Mouse (Mus musculus) neural tube, embryonic 13.5 days (tissue): ENCODE measurements around the gene Adrm1. TPM values are rescaled to one million over a fixed set of nuclear protein-coding genes. Genes with fewer than 3 reads are reported as not detected.

Source experiments
- ATAC-seq: fragments of 200-750 bp; cut with Nextera tagmentation; 2 replicates; pipeline ENCODE4 v1.8.0; 2017; ENCODE audit warnings: low read depth, mild to moderate bottlenecking, moderate TSS enrichment, moderate library complexity
- H3K27ac ChIP-seq: fragments of 300-500 bp; sonication (generic); replicated peaks from 2 replicates; pipeline ENCODE4 v1.5.1; 2015; ENCODE audit warnings: moderate library complexity, mild to moderate bottlenecking, inconsistent platforms
- H3K27me3 ChIP-seq: fragments of 300-500 bp; sonication (generic); 2 replicates; pipeline ENCODE4 v1.6.1; 2015; ENCODE audit warnings: mild to moderate bottlenecking, inconsistent platforms
- H3K36me3 ChIP-seq: fragments of 300-500 bp; sonication (generic); 2 replicates; pipeline ENCODE4 v1.6.1; 2015; ENCODE audit warnings: mild to moderate bottlenecking, inconsistent platforms
- H3K4me1 ChIP-seq: fragments of 300-500 bp; sonication (generic); replicated peaks from 2 replicates; pipeline ENCODE4 v1.6.1; 2015; ENCODE audit warnings: inconsistent platforms
- H3K4me2 ChIP-seq: fragments of 300-500 bp; sonication (generic); 2 replicates; pipeline ENCODE4 v1.6.1; 2015; ENCODE audit warnings: inconsistent platforms, mild to moderate bottlenecking, moderate library complexity
- H3K4me3 ChIP-seq: fragments of 300-500 bp; sonication (generic); 2 replicates; pipeline ENCODE4 v1.5.1; 2015; ENCODE audit warnings: mild to moderate bottlenecking, inconsistent platforms
- H3K9ac ChIP-seq: fragments of 300-500 bp; sonication (generic); 2 replicates; pipeline ENCODE4 v1.6.1; 2015; ENCODE audit warnings: moderate library complexity, mild to moderate bottlenecking, inconsistent platforms
- H3K9me3 ChIP-seq: fragments of 300-500 bp; sonication (generic); 2 replicates; pipeline ENCODE4 v1.6.1; 2016; ENCODE audit warnings: inconsistent platforms
- WGBS: fragments of 180-500 bp; shearing (Covaris S2); methylation state at CpG from one replicate; pipeline ENCODE4 v1.1.7; 2015; 5-methylcytosine and 5-hydroxymethylcytosine counted together
- polyA plus RNA-seq: library from polyadenylated mRNA; unstranded; fragments of >200 nt; fragmentation: Nextera tagmentation; extraction: Ambion mirVana; gene quantifications from 2 replicates; pipeline ENCODE4 v1.2.1, GENCODE M21; 2015

Adrm1 gene
- polyA plus RNA-seq, 1 experiment from 2014 or later = 208 TPM

DNA sequence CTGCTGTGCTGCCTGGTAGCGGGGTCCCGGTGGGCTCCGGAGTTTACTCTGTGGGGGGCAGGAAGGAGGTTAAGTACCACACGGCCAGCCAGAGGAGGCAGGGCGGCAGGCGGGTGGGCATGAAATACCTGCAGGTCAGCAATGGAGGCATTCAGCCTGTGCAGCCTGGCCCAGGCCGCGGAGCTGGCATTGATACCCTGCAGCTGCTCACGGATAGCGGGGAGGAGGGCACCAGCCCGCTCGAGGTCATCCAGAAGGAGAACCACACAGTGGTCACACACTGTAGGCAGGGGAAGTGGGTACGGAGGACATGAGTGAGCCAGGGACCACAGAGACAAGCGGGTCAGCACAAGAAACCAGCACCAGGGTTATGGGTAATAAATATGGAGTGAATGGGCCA is 14.4 kb downstream of the Adrm1 start:
- no peak overlapping the region for H3K9ac ChIP-seq
- H3K36me3 ChIP-seq = no peaks in the 10 kb centered on the region
- H3K4me1 ChIP-seq = no peaks in the 10 kb centered on the region
- ATAC-seq = no peak
- H3K4me2 ChIP-seq = no peak overlapping the region
- WGBS = 93% methylated on average over 14 of the region's 14 CpGs
- H3K4me3 ChIP-seq = no peak overlapping the region
- H3K27me3 ChIP-seq = no peaks in the 10 kb centered on the region
- H3K27ac ChIP-seq = no peak overlapping the region
- H3K9me3 ChIP-seq = no peaks in the 10 kb centered on the region

DNA sequence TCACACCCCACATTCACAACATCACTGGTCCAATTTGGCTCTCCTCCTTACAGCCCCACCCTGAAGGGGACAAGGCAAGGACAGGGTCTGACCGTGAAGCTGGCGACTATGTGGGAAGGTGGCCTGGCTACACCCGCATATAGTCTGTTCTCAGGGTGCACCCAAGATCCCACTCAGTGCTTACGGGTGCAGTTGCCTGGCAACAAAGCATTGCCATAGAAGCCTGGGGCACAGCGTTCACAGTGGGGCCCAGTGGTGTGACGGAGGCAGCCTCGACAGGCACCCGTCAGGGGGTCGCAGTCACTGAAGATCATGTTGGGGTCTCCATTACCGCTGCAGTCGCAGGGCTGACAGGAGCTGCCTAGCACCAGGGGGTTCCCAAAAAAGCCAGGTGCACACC is 16.1 kb downstream of the Adrm1 start:
- H3K36me3 ChIP-seq = no peaks in the 10 kb centered on the region
- no peaks in the 10 kb centered on the region for H3K4me1 ChIP-seq
- H3K4me2 ChIP-seq = no peak overlapping the region
- H3K9ac ChIP-seq = no peak overlapping the region
- no peak overlapping the region for H3K4me3 ChIP-seq
- no peaks in the 10 kb centered on the region for H3K9me3 ChIP-seq
- no peak for ATAC-seq
- no peak overlapping the region for H3K27ac ChIP-seq
- 80% methylated on average over 11 of the region's 11 CpGs for WGBS
- no peaks in the 10 kb centered on the region for H3K27me3 ChIP-seq

- no peak overlapping the region for H3K4me3 ChIP-seq
- no peak for ATAC-seq
- H3K9me3 ChIP-seq = no peaks in the 10 kb centered on the region
- H3K9ac ChIP-seq = no peak overlapping the region
- no peak overlapping the region for H3K27ac ChIP-seq
- H3K27me3 ChIP-seq = no peaks in the 10 kb centered on the region
- H3K4me1 ChIP-seq = peaks cover 36% of the 10 kb centered on the region
- WGBS = 87% methylated on average over 12 of the region's 12 CpGs
- H3K36me3 ChIP-seq = no peaks in the 10 kb centered on the region
- H3K4me2 ChIP-seq = no peak overlapping the region
These were observed 25.5 kb downstream of the Adrm1 start for GRCm38 (mm10) chr2:180196610-180197322.

DNA sequence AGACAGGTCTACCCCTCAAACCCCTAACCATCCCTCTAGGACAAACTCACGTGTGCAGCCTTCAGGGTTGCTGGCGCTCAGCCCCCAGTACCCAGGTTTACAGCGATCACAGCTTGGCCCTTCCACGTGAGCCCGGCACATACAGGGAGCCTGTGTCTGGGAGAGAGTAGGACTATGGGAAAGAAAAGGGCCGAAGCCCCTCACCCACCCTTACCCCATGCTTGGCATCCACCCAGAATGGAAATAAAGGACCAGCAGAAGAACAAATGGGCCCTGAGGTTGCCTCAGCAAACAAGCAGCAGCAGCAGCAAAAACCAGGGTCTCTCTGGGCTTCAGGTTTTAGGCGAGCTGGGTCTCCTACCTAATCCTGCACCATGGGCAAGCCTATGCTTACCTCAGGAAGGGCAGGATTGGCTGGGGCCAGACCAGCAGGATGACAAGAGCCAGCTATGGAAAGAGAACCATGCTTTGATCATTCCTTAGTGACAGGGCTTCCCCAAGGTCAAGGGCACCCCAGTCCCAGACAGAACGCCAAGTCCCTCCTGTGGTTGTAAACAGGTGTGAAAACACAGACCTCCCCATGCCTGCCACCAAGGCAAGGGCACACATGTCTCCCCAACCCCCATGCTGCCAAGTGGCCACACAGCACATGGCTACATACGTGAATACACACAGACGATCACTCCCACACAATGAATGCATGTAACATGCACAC is 26.2 kb downstream of the Adrm1 start:
- Histone ChIP-seq H3K9ac (no peak overlapping the region), H3K27ac (no peak overlapping the region), H3K27me3 (no peaks in the 10 kb centered on the region), H3K36me3 (no peaks in the 10 kb centered on the region), H3K9me3 (no peaks in the 10 kb centered on the region), H3K4me2 (no peak overlapping the region), H3K4me3 (no peak overlapping the region), H3K4me1 (peaks cover 36% of the 10 kb centered on the region)
- peak; percentile 28; the same call in 1 of the 2 replicates for ATAC-seq
- 74% methylated on average over 10 of the region's 10 CpGs for WGBS

- Histone ChIP-seq H3K36me3 (no peaks in the 10 kb centered on the region), H3K9me3 (no peaks in the 10 kb centered on the region), H3K4me1 (peaks cover 46% of the 10 kb centered on the region), H3K9ac (0 out of 2 replicates have a peak overlapping the region, but pooled peaks have one; percentile 22), H3K27ac (no peak overlapping the region), H3K4me2 (no peak overlapping the region), H3K4me3 (no peak overlapping the region), H3K27me3 (no peaks in the 10 kb centered on the region)
- WGBS = 84% methylated on average over 10 of the region's 10 CpGs
- no peak for ATAC-seq
These were observed 27.5 kb downstream of the Adrm1 start for GRCm38 (mm10) chr2:180198782-180199181.

DNA sequence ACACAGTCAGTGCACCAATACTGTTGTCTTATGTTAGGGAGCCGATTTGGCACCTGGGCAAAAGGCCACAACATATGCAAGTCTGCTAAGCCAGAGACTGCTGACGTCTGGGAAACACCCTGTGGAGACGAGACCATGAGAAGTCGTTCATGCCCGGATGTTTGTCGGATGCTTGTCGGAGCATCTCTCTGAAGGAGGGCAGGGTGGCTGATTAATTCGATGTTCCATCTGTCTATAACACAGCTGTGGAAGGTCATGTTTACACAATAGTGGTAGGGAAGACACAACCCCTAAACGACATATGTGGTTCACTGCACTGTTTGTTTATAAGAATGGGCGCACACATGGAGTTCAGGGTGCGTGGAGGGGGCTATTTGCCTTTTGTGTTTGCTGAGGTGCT is 29.4 kb downstream of the Adrm1 start:
- Histone ChIP-seq H3K36me3 (no peaks in the 10 kb centered on the region), H3K9me3 (no peaks in the 10 kb centered on the region), H3K27ac (no peak overlapping the region), H3K27me3 (no peaks in the 10 kb centered on the region), H3K4me1 (peaks cover 59% of the 10 kb centered on the region), H3K9ac (0 out of 2 replicates have a peak overlapping the region, but pooled peaks have one; percentile 22), H3K4me3 (no peak overlapping the region), H3K4me2 (no peak overlapping the region)
- 47% methylated on average over 11 of the region's 11 CpGs for WGBS
- ATAC-seq = no peak

DNA sequence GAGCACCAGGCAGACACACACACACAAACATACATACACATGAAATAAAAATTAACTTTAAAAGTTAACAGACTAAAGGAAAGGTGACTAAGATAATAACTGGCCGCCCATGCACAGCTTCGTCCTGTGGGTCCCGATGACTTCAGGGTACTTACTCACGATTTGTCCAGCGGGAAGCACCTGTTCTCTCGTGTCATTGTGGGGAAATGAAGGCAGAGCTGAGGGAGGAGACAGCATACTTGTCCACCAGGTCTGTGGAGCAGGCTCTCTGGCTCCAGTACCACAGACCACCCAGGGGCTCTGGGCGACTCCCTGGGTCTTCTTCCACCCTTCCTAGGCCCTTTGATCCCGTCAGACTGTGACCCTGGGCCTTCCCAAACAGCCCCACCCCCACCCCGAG is 30.0 kb downstream of the Adrm1 start:
- Histone ChIP-seq H3K27ac (no peak overlapping the region), H3K4me1 (peaks cover 66% of the 10 kb centered on the region), H3K36me3 (no peaks in the 10 kb centered on the region), H3K4me3 (no peak overlapping the region), H3K9ac (0 out of 2 replicates have a peak overlapping the region, but pooled peaks have one; percentile 22), H3K27me3 (no peaks in the 10 kb centered on the region), H3K9me3 (no peaks in the 10 kb centered on the region), H3K4me2 (no peak overlapping the region)
- WGBS = 82% methylated on average over 9 of the region's 9 CpGs
- ATAC-seq = no peak

- Histone ChIP-seq H3K4me2 (no peak overlapping the region), H3K4me3 (no peak overlapping the region), H3K27ac (no peak overlapping the region), H3K36me3 (no peaks in the 10 kb centered on the region), H3K27me3 (no peaks in the 10 kb centered on the region), H3K9me3 (no peaks in the 10 kb centered on the region), H3K4me1 (peaks cover 68% of the 10 kb centered on the region), H3K9ac (no peak overlapping the region)
- WGBS = 90% methylated on average over 14 of the region's 14 CpGs
- no peak for ATAC-seq
These were observed 31.0 kb downstream of the Adrm1 start for GRCm38 (mm10) chr2:180202263-180202662.

DNA sequence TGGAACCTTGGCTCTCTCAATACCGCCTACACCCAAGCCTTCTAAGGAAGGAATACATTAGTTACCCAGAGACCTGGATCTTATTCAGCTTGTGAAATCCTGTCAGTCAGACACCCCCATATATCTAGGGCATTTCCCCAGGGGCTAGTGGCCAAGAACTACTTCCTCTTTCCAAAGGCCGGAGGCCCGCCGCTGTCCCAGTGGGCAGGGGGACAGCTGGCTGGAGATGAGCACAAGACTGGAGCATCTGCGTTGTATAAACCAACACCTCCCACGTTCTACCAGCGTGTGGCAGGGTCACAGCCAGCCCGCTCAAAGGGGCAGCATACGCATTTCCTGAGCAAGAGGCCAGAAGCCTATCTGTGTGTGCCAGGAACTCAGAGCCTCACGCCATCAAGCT is 31.5 kb downstream of the Adrm1 start:
- H3K27me3 ChIP-seq = no peaks in the 10 kb centered on the region
- peaks cover 66% of the 10 kb centered on the region for H3K4me1 ChIP-seq
- ATAC-seq = no peak
- no peak overlapping the region for H3K4me2 ChIP-seq
- no peak overlapping the region for H3K9ac ChIP-seq
- no peaks in the 10 kb centered on the region for H3K9me3 ChIP-seq
- H3K4me3 ChIP-seq = no peak overlapping the region
- WGBS = 57% methylated on average over 10 of the region's 10 CpGs
- H3K27ac ChIP-seq = no peak overlapping the region
- no peaks in the 10 kb centered on the region for H3K36me3 ChIP-seq

DNA sequence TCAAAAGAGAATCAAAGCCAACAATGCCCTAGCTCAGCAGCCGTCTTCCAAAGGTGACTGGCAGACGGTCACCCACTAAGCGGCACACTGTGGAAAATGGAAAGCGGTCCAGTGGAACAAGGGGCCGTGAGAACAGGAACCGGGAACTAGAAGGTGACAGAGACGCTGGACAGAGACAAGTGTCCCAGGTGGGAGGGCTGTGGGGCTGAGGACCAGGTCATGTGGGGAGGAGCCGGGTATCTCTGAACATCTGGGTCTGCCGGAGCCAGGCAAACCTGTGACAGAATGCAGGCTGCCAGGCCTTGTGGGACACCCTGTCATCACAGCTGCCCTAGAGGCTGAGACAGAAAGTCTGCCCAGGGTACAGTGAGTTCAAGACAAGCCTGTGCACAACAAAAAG is 33.2 kb downstream of the Adrm1 start:
- Histone ChIP-seq H3K4me2 (no peak overlapping the region), H3K27ac (peak overlapping the region; percentile 90), H3K4me1 (peaks cover 64% of the 10 kb centered on the region), H3K4me3 (no peak overlapping the region), H3K27me3 (no peaks in the 10 kb centered on the region), H3K9me3 (no peaks in the 10 kb centered on the region), H3K9ac (no peak overlapping the region), H3K36me3 (no peaks in the 10 kb centered on the region)
- ATAC-seq = no peak
- 90% methylated on average over 9 of the region's 9 CpGs for WGBS

GRCm38 (mm10) chr2:180205083-180205955 is 34.0 kb downstream of the Adrm1 start:
- Histone ChIP-seq H3K4me3 (no peak overlapping the region), H3K9me3 (no peaks in the 10 kb centered on the region), H3K27ac (peak overlapping the region; percentile 90), H3K27me3 (no peaks in the 10 kb centered on the region), H3K4me2 (peak overlapping the region; percentile 24; the same call in 1 of the 2 replicates), H3K9ac (peak overlapping the region; percentile 49), H3K36me3 (no peaks in the 10 kb centered on the region), H3K4me1 (peaks cover 58% of the 10 kb centered on the region)
- 40% methylated on average over 12 of the region's 12 CpGs for WGBS
- peak; percentile 86 for ATAC-seq

DNA sequence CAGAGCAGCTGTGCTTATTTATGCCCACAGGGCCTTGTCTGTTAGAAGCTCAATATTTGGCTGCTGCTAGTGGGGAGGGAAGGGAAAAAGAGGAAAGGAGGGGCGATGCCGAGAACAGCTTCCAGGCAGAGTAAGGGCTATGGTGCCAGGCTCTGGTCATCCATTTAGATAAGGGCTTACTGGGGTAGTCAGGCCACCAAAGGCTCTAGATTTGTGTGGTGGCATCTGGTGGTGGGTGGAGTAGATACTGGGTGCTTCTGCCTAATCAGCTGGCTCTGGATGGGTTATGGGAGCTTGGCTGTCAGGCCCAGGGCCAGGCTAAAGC is 34.6 kb downstream of the Adrm1 start:
- Histone ChIP-seq H3K36me3 (no peaks in the 10 kb centered on the region), H3K27me3 (no peaks in the 10 kb centered on the region), H3K9me3 (no peaks in the 10 kb centered on the region), H3K4me1 (peaks cover 52% of the 10 kb centered on the region), H3K27ac (peak overlapping the region; percentile 90), H3K9ac (peak overlapping the region; percentile 49), H3K4me2 (peak overlapping the region; percentile 24; the same call in 1 of the 2 replicates), H3K4me3 (no peak overlapping the region)
- ATAC-seq = peak; percentile 25; the same call in 1 of the 2 replicates
- 58% methylated on average over 2 of the region's 2 CpGs for WGBS
